Mouse (Mus musculus) ES-E14 (cell line): ENCODE results near the gene Pde3a.

Source experiments
- CHD2 ChIP-seq: IDR thresholded peaks from 2 replicates; pipeline ENCODE4 v1.6.1; 2014; ENCODE audit warnings: mild to moderate bottlenecking, low read depth, low read length, inconsistent platforms
- HCFC1 ChIP-seq: IDR thresholded peaks from 2 replicates; pipeline ENCODE4 v1.6.1; 2012; ENCODE audit warnings: low read length, inconsistent platforms, borderline replicate concordance; ENCODE audit not compliant: insufficient read depth
- MAFK ChIP-seq: IDR thresholded peaks from 2 replicates; pipeline ENCODE4 v1.6.1; 2014; ENCODE audit warnings: mild to moderate bottlenecking, low read depth, low read length, inconsistent platforms; ENCODE audit not compliant: insufficient read depth
- ZC3H11A ChIP-seq: IDR thresholded peaks from 2 replicates; pipeline ENCODE4 v1.6.1; 2012; ENCODE audit warnings: low read depth, mild to moderate bottlenecking, inconsistent platforms, low read length, borderline replicate concordance

DNA sequence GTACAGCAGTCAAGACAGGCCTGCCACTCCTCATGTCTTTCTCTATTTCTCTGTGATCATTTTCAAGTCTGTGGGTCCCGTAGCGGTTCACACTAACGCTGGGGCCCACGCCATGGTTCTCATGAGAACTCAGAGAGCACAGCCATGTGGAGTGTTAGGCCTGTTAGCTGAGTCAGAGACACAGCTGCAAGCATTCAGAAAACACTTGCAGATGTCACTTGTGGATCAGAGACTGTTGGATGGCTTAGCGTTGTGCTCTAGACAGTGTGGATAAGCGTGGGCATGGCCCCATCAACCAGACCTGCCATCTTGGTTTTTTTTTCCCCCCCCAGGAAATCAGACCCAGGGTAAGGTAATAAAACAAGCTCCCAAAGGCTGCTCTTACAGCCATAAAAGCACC, 62.5 kb downstream of the Pde3a start:
- TF ChIP-seq HCFC1 (no peak), ZC3H11A (no peak), CHD2 (no peak), MAFK (no peak)
